ENCODE assay signal across 18 mouse cellular contexts in the genomic region with DNA sequence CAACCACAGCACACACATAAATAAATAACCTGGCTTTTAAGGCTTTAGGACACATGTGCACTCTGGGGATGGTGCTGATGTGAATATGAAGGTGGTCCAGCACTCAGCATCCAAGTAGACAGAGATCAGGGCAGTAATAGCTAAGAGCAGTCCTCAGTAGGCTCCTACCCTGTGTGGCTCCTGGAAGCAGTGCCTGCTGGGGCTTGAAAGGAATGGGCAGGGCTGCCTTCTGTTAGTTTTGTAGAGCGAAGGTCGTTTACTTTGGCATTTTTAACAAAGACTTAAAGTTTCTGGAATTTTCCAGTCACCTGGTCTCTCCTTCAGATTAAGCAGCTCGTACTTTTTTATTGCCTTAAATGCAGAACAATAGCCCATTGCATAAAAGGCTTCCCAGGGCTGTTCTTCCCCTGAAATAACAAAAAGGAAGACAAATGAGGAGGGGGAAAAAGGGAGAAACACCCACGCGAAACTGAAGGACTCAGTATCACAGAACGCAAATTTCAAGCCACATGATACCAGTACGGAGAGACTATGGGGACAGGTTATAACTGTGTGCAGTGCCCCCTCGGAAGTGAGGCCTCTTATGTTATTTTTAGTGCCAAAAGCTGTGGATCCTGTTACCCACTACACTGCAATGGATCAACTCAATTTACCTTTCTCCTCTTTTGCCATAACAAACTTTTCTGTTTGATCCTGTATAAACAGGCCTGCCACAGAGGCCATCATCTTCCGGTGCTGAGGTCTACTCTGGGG. TPM values are rescaled to one million over a fixed set of nuclear protein-coding genes. Genes with fewer than 3 reads are reported as not detected.
A peak's percentile ranks its signal among the peaks of the same experiment; 100 is the strongest.
DNase-seq lines count a peak whose midpoint lies in the region; ATAC-seq and TF ChIP-seq lines count a peak whose summit lies in the region.
"Had no signal": no experiment of that assay in that cellular context is flagged by ENCODE, and none has a peak within 500 bp of the region (broad histone marks: within the 10 kb centered on the region; RNA-seq: fewer than 3 reads in every experiment).

No protein-coding gene starts in this region.

- peak; percentile 39 to 49 for DNase-seq in lung, adult 18-20 months
- no peak for DNase-seq in lung, postnatal 14 days
- DNase-seq in kidney, adult 8-10 months = peak; percentile 20 to 29
- peak; percentile 66 for DNase-seq in stomach, postnatal 0 days (ENCODE audit: low spot score)
- DNase-seq in adrenal gland, postnatal 10 days = no peak
- DNase-seq: adrenal gland, postnatal 14 days; B cell, adult 2 months; cerebellum, postnatal 36 days; gastrocnemius, postnatal 25 days; heart, postnatal 4 days; liver, embryonic 13.5 days had no signal

- TF ChIP-seq CTCF in stomach, postnatal 0 days (IDR thresholded peaks at IDR 0.05; ENCODE audit: low read depth) = no peak

- peak; percentile 21 for TF ChIP-seq EP300 in stomach, postnatal 0 days (optimal IDR thresholded peaks at IDR 0.05)

- peak; percentile 91 for ATAC-seq in lung, embryonic 16.5 days (ENCODE audit: low read depth)
- peak; percentile 88 for ATAC-seq in stomach, postnatal 0 days (ENCODE audit: low FRiP score, low TSS enrichment)
- no peak for ATAC-seq in erythroid progenitor cell, adult 5-6 weeks (replicated peaks; ENCODE audit: low FRiP score, poor library complexity, severe bottlenecking)

- 49% methylated on average over 9 of the region's 9 CpGs for WGBS in lung, embryonic 16.5 days
- WGBS in stomach, postnatal 0 days = 33% methylated on average over 9 of the region's 9 CpGs

- no peaks in the 10 kb centered on the region for H3K9me3 ChIP-seq in lung, embryonic 16.5 days (ENCODE audit: control insufficient read depth, low read length)
- H3K9me3 ChIP-seq in stomach, postnatal 0 days (ENCODE audit: control insufficient read depth, low read length) = no peaks in the 10 kb centered on the region
- H3K9me3 ChIP-seq: embryonic facial prominence, embryonic 15.5 days; heart, embryonic 10.5 days; limb, embryonic 10.5 days; liver, embryonic 13.5 days; midbrain, embryonic 10.5 days; neural tube, embryonic 15.5 days had no signal

- peaks cover 10% of the 10 kb centered on the region for H3K4me1 ChIP-seq in lung, embryonic 16.5 days (replicated peaks; ENCODE audit: control insufficient read depth, insufficient read depth, low read length)
- no peaks in the 10 kb centered on the region; the same call in 1 of the 2 replicates for H3K4me1 ChIP-seq in stomach, postnatal 0 days (replicated peaks; ENCODE audit: control insufficient read depth, insufficient read depth)
- H3K4me1 ChIP-seq: embryonic facial prominence, embryonic 15.5 days; limb, embryonic 10.5 days; liver, embryonic 13.5 days; midbrain, embryonic 10.5 days; neural tube, embryonic 15.5 days had no signal

- no peak overlapping the region for H3K4me3 ChIP-seq in lung, embryonic 16.5 days (ENCODE audit: low read length)
- no peak overlapping the region for H3K4me3 ChIP-seq in stomach, postnatal 0 days (ENCODE audit: low read depth, low read length)
- H3K4me3 ChIP-seq: embryonic facial prominence, embryonic 15.5 days; heart, embryonic 10.5 days; limb, embryonic 10.5 days; liver, embryonic 13.5 days; midbrain, embryonic 10.5 days; neural tube, embryonic 15.5 days had no signal

- no peaks in the 10 kb centered on the region for H3K27me3 ChIP-seq in lung, embryonic 16.5 days (ENCODE audit: control insufficient read depth, insufficient read depth, low read depth, low read length)
- no peaks in the 10 kb centered on the region for H3K27me3 ChIP-seq in stomach, postnatal 0 days (ENCODE audit: control insufficient read depth, insufficient read depth, low read length)
- H3K27me3 ChIP-seq: embryonic facial prominence, embryonic 15.5 days; liver, embryonic 13.5 days; neural tube, embryonic 15.5 days had no signal

- H3K9ac ChIP-seq in lung, embryonic 16.5 days (ENCODE audit: low read length) = no peak overlapping the region
- no peak overlapping the region for H3K9ac ChIP-seq in stomach, postnatal 0 days (ENCODE audit: low read length)
- H3K9ac ChIP-seq: embryonic facial prominence, embryonic 15.5 days; liver, embryonic 13.5 days; neural tube, embryonic 15.5 days had no signal

- H3K36me3 ChIP-seq in lung, embryonic 16.5 days (ENCODE audit: control insufficient read depth, insufficient read depth, low read length) = no peaks in the 10 kb centered on the region
- no peaks in the 10 kb centered on the region for H3K36me3 ChIP-seq in stomach, postnatal 0 days (ENCODE audit: control insufficient read depth, insufficient read depth, low read length)
- H3K36me3 ChIP-seq: embryonic facial prominence, embryonic 15.5 days; heart, embryonic 10.5 days; limb, embryonic 10.5 days; liver, embryonic 13.5 days; midbrain, embryonic 10.5 days; neural tube, embryonic 15.5 days had no signal

- no peak overlapping the region for H3K4me2 ChIP-seq in lung, embryonic 16.5 days (ENCODE audit: low read depth, low read length)
- H3K4me2 ChIP-seq in stomach, postnatal 0 days (replicated peaks; ENCODE audit: low read depth) = no peak overlapping the region
- H3K4me2 ChIP-seq: embryonic facial prominence, embryonic 15.5 days; liver, embryonic 13.5 days; neural tube, embryonic 15.5 days had no signal

- peak overlapping the region; percentile 84 for H3K27ac ChIP-seq in lung, embryonic 16.5 days (ENCODE audit: low read length)
- H3K27ac ChIP-seq in stomach, postnatal 0 days (replicated peaks) = peak overlapping the region; percentile 91
- H3K27ac ChIP-seq: embryonic facial prominence, embryonic 15.5 days; heart, embryonic 10.5 days; limb, embryonic 10.5 days; liver, embryonic 13.5 days; midbrain, embryonic 10.5 days; neural tube, embryonic 15.5 days had no signal

RNA-seq across cellular contexts. Expression of a gene that starts 44.1 kb away (rescaled TPM):
- polyA plus RNA-seq in lung, embryonic 16.5 days (2015; fragmentation: Nextera tagmentation; extraction: Ambion mirVana) = 1.9 and 2.0 TPM in 2 replicates
- 1.7 and 2.3 TPM in 2 replicates for polyA plus RNA-seq in stomach, postnatal 0 days (2015; fragmentation: Nextera tagmentation; extraction: Ambion mirVana)
- total RNA-seq in adrenal gland, postnatal 10 days (2021) = 1 to 10 TPM; 6.2 to 7.6 TPM
- not detected in 2 replicates for total RNA-seq in erythroid progenitor cell, adult 5-6 weeks (2015; ENCODE audit: low replicate concordance)
- not detected in 2 replicates for total RNA-seq in erythroid progenitor cell, adult 5-6 weeks (2017; ENCODE audit: low replicate concordance)

Comparison
In these comparisons a context has a peak if more than half of its experiments do, and no peak if none do; other contexts are left out.
1. DNase-seq: peak in lung, adult 18-20 months (2 of 2), kidney, adult 8-10 months (2 of 2) and stomach, postnatal 0 days (single experiment); none in lung, postnatal 14 days (single experiment) and adrenal gland, postnatal 10 days (single experiment).
2. RNA of a gene that starts 44.1 kb away (total RNA-seq): 6.2 to 7.6 TPM in adrenal gland, postnatal 10 days; not detected in erythroid progenitor cell, adult 5-6 weeks; every median in the first group is over 4 times any median in the second.